Mouse (Mus musculus) embryonic facial prominence, embryonic 12.5 days (tissue): ENCODE measurements around the gene Il33. TPM values are rescaled to one million over a fixed set of nuclear protein-coding genes. Genes with fewer than 3 reads are reported as not detected.

Experiments
- ATAC-seq: fragments of 200-750 bp; cut with Nextera tagmentation; 2 replicates; pipeline ENCODE4 v1.8.0; 2017; ENCODE audit not compliant: insufficient number of reproducible peaks, insufficient read depth, low FRiP score, low TSS enrichment
- H3K27ac ChIP-seq: fragments of 300-500 bp; sonication (generic); 2 replicates; pipeline ENCODE4 v1.5.1; 2016; ENCODE audit warnings: mild to moderate bottlenecking
- H3K27me3 ChIP-seq: fragments of 300-500 bp; sonication (generic); 2 replicates; pipeline ENCODE4 v1.6.1; 2016; ENCODE audit warnings: mild to moderate bottlenecking, moderate library complexity
- H3K36me3 ChIP-seq: fragments of 300-500 bp; sonication (generic); 2 replicates; pipeline ENCODE4 v1.6.1; 2016; ENCODE audit warnings: mild to moderate bottlenecking
- H3K4me1 ChIP-seq: fragments of 300-500 bp; sonication (generic); 2 replicates; pipeline ENCODE4 v1.6.1; 2016
- H3K4me2 ChIP-seq: fragments of 300-500 bp; sonication (generic); replicated peaks from 2 replicates; pipeline ENCODE4 v1.6.1; 2016; ENCODE audit warnings: mild to moderate bottlenecking, moderate library complexity
- H3K4me3 ChIP-seq: fragments of 300-500 bp; sonication (generic); 2 replicates; pipeline ENCODE4 v1.5.1; 2016; ENCODE audit warnings: mild to moderate bottlenecking
- H3K9ac ChIP-seq: fragments of 300-500 bp; sonication (generic); 2 replicates; pipeline ENCODE4 v1.6.1; 2016; ENCODE audit warnings: mild to moderate bottlenecking, moderate library complexity
- H3K9me3 ChIP-seq: fragments of 300-500 bp; sonication (generic); 2 replicates; pipeline ENCODE4 v1.6.1; 2016; ENCODE audit warnings: mild to moderate bottlenecking, moderate library complexity
- WGBS: fragments of 180-500 bp; shearing (Covaris S2); methylation state at CpG from one replicate; pipeline ENCODE4 v1.1.7; 2016; 5-methylcytosine and 5-hydroxymethylcytosine counted together
- polyA plus RNA-seq: library from polyadenylated mRNA; unstranded; fragments of >200 nt; fragmentation: Nextera tagmentation; extraction: Ambion mirVana; gene quantifications from 2 replicates; pipeline ENCODE4 v1.2.1, GENCODE M21; 2016

The Il33 gene
- polyA plus RNA-seq, 1 experiment from 2014 or later: 1.6 TPM

DNA sequence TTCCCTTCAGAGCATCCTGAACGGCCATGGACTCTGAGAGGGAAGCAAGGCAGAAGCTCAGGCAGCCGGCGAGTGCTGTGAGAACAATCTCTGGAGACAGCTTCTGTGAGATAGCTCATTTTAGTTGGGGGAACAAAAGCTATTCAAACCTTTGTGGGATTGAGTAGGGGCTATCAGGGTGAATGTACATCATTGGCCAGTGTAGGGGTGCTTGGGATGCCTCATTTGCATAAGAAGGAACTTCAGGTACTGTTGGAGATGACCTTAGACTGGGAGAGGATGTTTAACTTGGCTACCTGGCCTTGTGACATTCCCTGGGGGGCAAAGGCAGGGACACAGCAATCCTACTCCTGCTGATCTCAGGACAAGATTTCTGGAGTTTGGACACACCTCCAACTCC, 81.5 kb downstream of the Il33 start:
- Histone ChIP-seq H3K27ac (no peak overlapping the region), H3K4me1 (no peaks in the 10 kb centered on the region), H3K36me3 (no peaks in the 10 kb centered on the region), H3K9ac (no peak overlapping the region), H3K9me3 (no peaks in the 10 kb centered on the region), H3K27me3 (no peaks in the 10 kb centered on the region), H3K4me3 (no peak overlapping the region), H3K4me2 (no peak overlapping the region)
- WGBS: 68% methylated on average over 3 of the region's 3 CpGs
- no peak for ATAC-seq

Other genes with a start within 250 kb of the Il33 start
- gene Mlana, start 227.3 kb upstream of the Il33 start, polyA plus RNA-seq: 1.4 and 2.6 TPM in 2 replicates
- 8.4 TPM in 2 replicates for gene 9930021J03Rik, start 119.1 kb upstream of the Il33 start, polyA plus RNA-seq
- 26.7 and 27.0 TPM in 2 replicates for gene Ranbp6, start 112.1 kb upstream of the Il33 start, polyA plus RNA-seq
- gene Trpd52l3, start 78.7 kb downstream of the Il33 start, polyA plus RNA-seq: not detected in 2 replicates
- 100.0 and 102 TPM in 2 replicates for gene Uhrf2, start 105.4 kb downstream of the Il33 start, polyA plus RNA-seq